Mouse (Mus musculus) hindbrain, embryonic 11.5 days (tissue): ENCODE results near the gene Rsph14. TPM values are rescaled to one million over a fixed set of nuclear protein-coding genes. Genes with fewer than 3 reads are reported as not detected.

Experiments
- ATAC-seq: fragments of 200-750 bp; cut with Nextera tagmentation; 2 replicates; pipeline ENCODE4 v1.8.0; 2017; ENCODE audit warnings: mild to moderate bottlenecking, moderate TSS enrichment, moderate library complexity; ENCODE audit not compliant: low FRiP score
- DNase-seq: peaks from one replicate; pipeline ENCODE4 v3.0.0-alpha.2; 2015; ENCODE audit warnings: low spot score
- H3K27ac ChIP-seq: fragments of 300-500 bp; sonication (generic); 2 replicates; pipeline ENCODE4 v1.5.1; 2014; ENCODE audit warnings: mild to moderate bottlenecking, low read depth, low read length
- H3K27me3 ChIP-seq: fragments of 300-500 bp; sonication (generic); 2 replicates; pipeline ENCODE4 v1.6.1; 2014; ENCODE audit warnings: mild to moderate bottlenecking, low read length, moderate library complexity, mixed read lengths; ENCODE audit not compliant: control insufficient read depth, insufficient read depth
- H3K36me3 ChIP-seq: fragments of 300-500 bp; sonication (generic); 2 replicates; pipeline ENCODE4 v1.6.1; 2014; ENCODE audit warnings: mild to moderate bottlenecking, low read length, moderate library complexity, mixed read lengths; ENCODE audit not compliant: control insufficient read depth, insufficient read depth
- H3K4me1 ChIP-seq: fragments of 300-500 bp; sonication (generic); replicated peaks from 2 replicates; pipeline ENCODE4 v1.6.1; 2014; ENCODE audit warnings: low read length, mixed read lengths; ENCODE audit not compliant: control insufficient read depth, insufficient read depth
- H3K4me2 ChIP-seq: fragments of 300-500 bp; sonication (generic); replicated peaks from 2 replicates; pipeline ENCODE4 v1.6.1; 2014; ENCODE audit warnings: mild to moderate bottlenecking, low read depth, low read length
- H3K4me3 ChIP-seq: fragments of 300-500 bp; sonication (generic); 2 replicates; pipeline ENCODE4 v1.5.1; 2014; ENCODE audit warnings: low read depth, low read length
- H3K9ac ChIP-seq: fragments of 300-500 bp; sonication (generic); 2 replicates; pipeline ENCODE4 v1.6.1; 2014; ENCODE audit warnings: low read depth, low read length
- H3K9me3 ChIP-seq: fragments of 300-500 bp; sonication (generic); 2 replicates; pipeline ENCODE4 v1.6.1; 2016; ENCODE audit warnings: low read length; ENCODE audit not compliant: control insufficient read depth
- WGBS: fragments of 180-500 bp; shearing (Covaris S2); extraction: QIAGEN DNeasy Blood & Tissue Kit; methylation state at CpG from one replicate; pipeline ENCODE4 v1.1.7; 2014; 5-methylcytosine and 5-hydroxymethylcytosine counted together
- polyA plus RNA-seq: library from polyadenylated mRNA; unstranded; fragments of >200 nt; fragmentation: Nextera tagmentation; extraction: Ambion mirVana; gene quantifications from 2 replicates; pipeline ENCODE4 v1.2.1, GENCODE M21; 2014

The Rsph14 gene
- polyA plus RNA-seq, 1 experiment from 2014 or later, result 0.15 TPM

DNA sequence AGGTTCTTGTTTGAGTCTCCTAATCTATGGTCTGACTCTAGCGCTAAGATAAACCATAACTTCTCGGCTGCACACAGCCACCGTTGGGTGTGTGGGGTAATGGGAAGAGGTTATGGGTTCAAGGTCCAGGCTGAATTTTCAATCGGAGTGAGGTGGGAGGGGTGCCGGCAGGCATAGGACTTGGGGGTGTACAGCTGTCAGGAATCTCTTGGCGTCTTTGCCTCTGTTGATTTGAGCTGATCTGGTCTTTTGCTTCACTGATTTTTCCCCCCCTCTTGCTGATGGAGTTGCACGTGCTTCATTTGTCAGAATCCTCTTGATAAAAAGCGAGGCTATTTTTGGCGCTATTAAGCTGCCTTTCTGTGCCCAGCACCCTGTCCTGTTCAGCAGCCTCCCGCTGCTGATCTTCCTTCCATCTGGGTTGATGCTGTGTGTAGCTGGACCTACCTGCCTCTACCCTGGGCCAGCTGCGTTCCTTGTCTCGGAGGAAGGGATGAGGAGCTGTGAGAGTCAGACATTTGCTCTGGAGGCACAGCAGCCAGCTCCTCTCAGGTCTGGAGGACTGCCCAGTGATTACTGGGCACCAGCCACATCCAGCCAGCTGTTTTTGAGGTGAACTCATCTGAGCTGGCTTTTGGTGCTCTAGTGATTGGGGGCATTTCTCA is 31.0 kb upstream of the Rsph14 start:
- DNase-seq, result no peak
- H3K4me3 ChIP-seq, result peak overlapping the region; percentile 16
- H3K9ac ChIP-seq, result no peak overlapping the region
- 74% methylated on average over 12 of the region's 12 CpGs for WGBS
- ATAC-seq, result no peak
- H3K36me3 ChIP-seq, result no peaks in the 10 kb centered on the region
- H3K9me3 ChIP-seq, result no peaks in the 10 kb centered on the region
- peaks cover 9% of the 10 kb centered on the region for H3K4me1 ChIP-seq
- H3K27ac ChIP-seq, result no peak overlapping the region
- H3K4me2 ChIP-seq, result peak overlapping the region; percentile 33
- peaks cover 4% of the 10 kb centered on the region; the same call in 1 of the 2 replicates for H3K27me3 ChIP-seq

DNA sequence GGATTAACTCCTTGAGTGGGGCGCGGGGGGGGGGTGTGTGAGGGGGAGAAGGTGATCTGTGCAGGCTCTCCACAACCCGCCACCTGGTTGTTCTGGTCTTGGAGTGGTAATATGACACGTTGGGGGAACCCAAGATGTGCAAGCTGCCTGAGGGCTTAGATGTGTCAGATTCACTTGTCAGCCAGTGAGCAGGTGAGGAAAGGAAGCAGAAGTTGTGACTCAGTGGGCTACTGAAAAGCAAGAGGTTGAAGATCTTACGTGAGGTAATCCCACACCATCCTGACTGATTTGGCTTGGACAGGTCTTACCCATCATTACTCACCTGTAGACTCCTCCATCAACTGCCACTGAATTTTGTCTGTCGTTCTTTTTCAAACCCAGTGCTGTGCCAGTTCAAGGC is 30.2 kb upstream of the Rsph14 start:
- Histone ChIP-seq H3K9ac (no peak overlapping the region), H3K27ac (no peak overlapping the region), H3K4me1 (peaks cover 9% of the 10 kb centered on the region), H3K4me2 (peak overlapping the region; percentile 86), H3K36me3 (no peaks in the 10 kb centered on the region), H3K9me3 (no peaks in the 10 kb centered on the region), H3K27me3 (peaks cover 4% of the 10 kb centered on the region; the same call in 1 of the 2 replicates), H3K4me3 (peak overlapping the region; percentile 86)
- ATAC-seq (no peak), DNase-seq (no peak)
- WGBS, result 42% methylated on average over 6 of the region's 6 CpGs

DNA sequence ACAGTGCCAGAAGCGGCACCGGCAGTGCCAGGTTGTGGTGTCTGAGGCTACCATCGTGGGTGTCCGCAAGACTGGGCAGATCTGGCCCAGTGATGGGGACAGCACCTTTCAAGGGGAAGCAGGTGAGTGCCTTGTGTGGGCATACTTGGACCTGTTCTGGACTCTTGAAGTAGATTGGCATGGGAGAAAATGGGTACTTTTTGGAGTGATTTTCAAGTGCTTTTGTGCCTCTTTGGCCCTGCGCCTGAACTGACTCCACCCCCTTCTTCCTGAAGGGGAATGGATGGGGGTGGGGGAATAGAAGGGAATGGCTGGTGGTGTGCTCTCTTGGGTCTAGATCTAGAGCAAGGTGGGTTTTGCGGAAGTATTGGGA is 29.8 kb upstream of the Rsph14 start:
- Histone ChIP-seq H3K4me1 (peaks cover 9% of the 10 kb centered on the region), H3K36me3 (no peaks in the 10 kb centered on the region), H3K4me2 (peak overlapping the region; percentile 86), H3K27me3 (peaks cover 4% of the 10 kb centered on the region; the same call in 1 of the 2 replicates), H3K9me3 (no peaks in the 10 kb centered on the region), H3K9ac (peak overlapping the region; percentile 89; the same call in 1 of the 2 replicates), H3K4me3 (peak overlapping the region; percentile 86), H3K27ac (no peak overlapping the region)
- 13% methylated on average over 6 of the region's 6 CpGs for WGBS
- no peak for ATAC-seq
- DNase-seq, result peak; percentile 24

DNA sequence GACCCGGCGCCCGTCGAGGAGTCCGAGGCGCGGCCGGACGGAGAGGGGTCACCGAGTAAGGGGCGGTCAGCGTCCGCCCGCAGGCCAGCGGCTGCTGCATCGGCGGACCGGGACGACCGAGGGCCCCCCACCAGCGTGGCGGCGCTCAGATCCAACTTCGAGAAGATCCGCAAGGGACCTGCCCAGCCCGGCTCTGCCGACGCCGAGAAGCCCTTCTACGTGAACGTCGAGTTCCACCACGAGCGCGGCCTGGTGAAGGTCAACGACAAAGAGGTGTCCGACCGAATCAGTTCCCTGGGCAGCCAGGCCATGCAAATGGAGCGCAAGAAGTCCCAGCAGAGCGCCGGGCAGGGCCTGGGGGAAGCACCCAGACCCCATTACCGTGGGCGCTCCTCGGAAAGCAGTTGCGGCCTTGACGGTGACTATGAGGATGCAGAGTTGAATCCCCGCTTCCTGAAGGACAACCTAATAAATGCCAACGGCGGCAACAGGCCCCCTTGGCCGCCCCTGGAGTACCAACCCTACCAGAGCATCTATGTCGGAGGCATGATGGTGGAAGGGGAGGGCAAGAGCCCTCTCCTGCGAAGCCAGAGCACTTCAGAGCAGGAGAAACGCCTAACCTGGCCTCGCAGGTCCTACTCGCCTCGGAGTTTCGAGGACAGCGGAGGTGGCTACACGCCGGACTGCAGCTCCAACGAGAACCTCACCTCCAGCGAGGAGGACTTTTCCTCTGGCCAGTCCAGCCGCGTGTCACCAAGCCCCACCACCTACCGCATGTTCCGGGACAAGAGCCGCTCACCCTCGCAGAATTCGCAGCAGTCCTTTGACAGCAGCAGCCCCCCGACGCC is 29.2 kb upstream of the Rsph14 start:
- Histone ChIP-seq H3K9ac (peak overlapping the region; percentile 89), H3K27me3 (peaks cover 4% of the 10 kb centered on the region; the same call in 1 of the 2 replicates), H3K4me1 (peaks cover 9% of the 10 kb centered on the region), H3K4me2 (peak overlapping the region; percentile 86), H3K4me3 (peak overlapping the region; percentile 86), H3K27ac (peak overlapping the region; percentile 82), H3K9me3 (no peaks in the 10 kb centered on the region), H3K36me3 (no peaks in the 10 kb centered on the region)
- ATAC-seq (no peak), DNase-seq (peak; percentile 56)
- under 1% methylated on average over 71 of the region's 71 CpGs for WGBS

DNA sequence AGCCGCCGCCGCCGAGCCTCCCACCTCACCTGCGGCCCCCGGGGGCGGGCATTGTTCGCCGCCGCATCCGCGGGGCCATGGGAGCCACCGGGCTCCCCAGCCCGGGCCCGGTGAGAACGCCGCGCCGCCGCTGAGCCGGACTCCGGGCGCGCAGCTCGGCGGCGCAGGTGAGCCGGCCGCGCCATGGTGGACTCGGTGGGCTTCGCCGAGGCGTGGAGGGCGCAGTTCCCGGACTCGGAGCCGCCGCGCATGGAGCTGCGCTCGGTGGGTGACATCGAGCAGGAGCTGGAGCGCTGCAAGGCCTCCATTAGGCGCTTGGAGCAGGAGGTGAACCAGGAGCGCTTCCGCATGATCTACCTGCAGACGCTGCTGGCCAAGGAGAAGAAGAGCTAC is 28.5 kb upstream of the Rsph14 start:
- H3K27ac ChIP-seq, result peak overlapping the region; percentile 82
- peaks cover 11% of the 10 kb centered on the region for H3K4me1 ChIP-seq
- no peaks in the 10 kb centered on the region for H3K9me3 ChIP-seq
- H3K4me2 ChIP-seq, result peak overlapping the region; percentile 86
- WGBS, result 0% methylated on average over 35 of the region's 48 CpGs
- H3K36me3 ChIP-seq, result no peaks in the 10 kb centered on the region
- H3K27me3 ChIP-seq, result peaks cover 4% of the 10 kb centered on the region; the same call in 1 of the 2 replicates
- DNase-seq (peak; percentile 63), ATAC-seq (peak; percentile 43)
- H3K9ac ChIP-seq, result peak overlapping the region; percentile 89
- peak overlapping the region; percentile 86 for H3K4me3 ChIP-seq

DNA sequence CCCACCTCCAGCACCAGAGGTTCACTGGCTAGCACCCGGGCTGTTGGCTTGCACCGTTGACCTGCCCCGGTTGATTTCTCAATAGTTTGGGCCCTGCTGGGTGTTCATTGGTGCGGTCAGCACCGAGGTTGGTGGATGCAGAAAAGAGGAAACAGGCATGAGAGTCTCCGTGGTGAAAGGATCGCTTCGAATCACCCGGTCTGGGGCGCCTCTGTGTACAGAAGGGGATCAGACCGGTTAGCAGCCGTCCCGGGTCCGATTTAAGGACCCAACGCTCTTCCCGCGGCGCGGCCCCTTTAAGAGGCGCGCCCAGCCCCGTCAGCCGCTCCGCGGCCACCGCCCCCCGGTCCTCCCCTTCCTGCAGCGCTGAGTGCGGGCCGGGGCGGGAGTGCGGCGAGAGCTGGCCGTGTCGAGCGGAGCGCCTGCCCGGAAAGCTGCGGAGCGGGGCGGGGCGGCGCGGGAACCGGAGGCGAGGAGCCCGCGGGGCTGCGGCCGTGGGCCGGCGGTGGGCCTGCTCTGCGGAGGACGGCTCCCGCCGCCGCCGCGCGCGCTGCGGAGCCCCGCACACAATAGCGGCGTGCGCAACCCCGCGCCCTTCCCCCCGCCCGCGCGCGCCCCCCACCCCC is 27.9 kb upstream of the Rsph14 start, which contains the start of gene Bcr:
TSS of gene Bcr (plus strand) at position 376 of the 626 bp plus-strand sequence.
- Histone ChIP-seq H3K9ac (peak within 1 kb of the TSS; percentile 89), H3K4me2 (peak within 1 kb of the TSS; percentile 86), H3K4me1 (peaks cover 12% of the 10 kb centered on the region), H3K9me3 (no peaks in the 10 kb centered on the region), H3K27me3 (peaks cover 4% of the 10 kb centered on the region; the same call in 1 of the 2 replicates), H3K4me3 (peak within 1 kb of the TSS; percentile 86), H3K36me3 (no peaks in the 10 kb centered on the region), H3K27ac (peak within 1 kb of the TSS; percentile 82)
- DNase-seq, result peak; percentile 88
- peak; percentile 88 for ATAC-seq
- under 1% methylated on average over 31 of the region's 73 CpGs for WGBS

DNA sequence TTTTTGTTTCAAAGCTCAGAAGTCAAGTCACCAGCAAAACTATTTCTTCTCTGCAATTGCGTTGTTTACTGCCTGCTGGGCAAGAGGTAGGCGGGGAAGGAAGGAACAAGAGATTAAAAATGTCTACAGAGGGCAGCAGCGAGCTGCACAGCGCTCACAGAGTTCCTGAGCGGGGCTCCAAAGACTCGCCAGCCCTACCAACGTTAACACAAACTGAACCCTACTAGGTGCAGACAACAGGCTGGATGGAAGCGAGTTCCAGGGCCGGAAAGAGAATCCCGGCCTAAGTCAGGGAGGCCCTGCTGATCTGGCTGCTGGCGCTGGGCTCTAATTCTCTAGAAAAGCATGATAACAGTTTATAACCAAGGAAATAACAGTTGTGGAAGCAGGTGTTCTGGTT is 27.0 kb upstream of the Rsph14 start:
- no peak overlapping the region for H3K4me3 ChIP-seq
- 1% methylated on average over 11 of the region's 11 CpGs for WGBS
- peaks cover 4% of the 10 kb centered on the region; the same call in 1 of the 2 replicates for H3K27me3 ChIP-seq
- H3K4me1 ChIP-seq, result peaks cover 12% of the 10 kb centered on the region
- no peak overlapping the region for H3K27ac ChIP-seq
- no peak overlapping the region for H3K9ac ChIP-seq
- DNase-seq (peak; percentile 81), ATAC-seq (no peak)
- peak overlapping the region; percentile 3; the same call in 1 of the 2 replicates for H3K4me2 ChIP-seq
- no peaks in the 10 kb centered on the region for H3K36me3 ChIP-seq
- H3K9me3 ChIP-seq, result no peaks in the 10 kb centered on the region

DNA sequence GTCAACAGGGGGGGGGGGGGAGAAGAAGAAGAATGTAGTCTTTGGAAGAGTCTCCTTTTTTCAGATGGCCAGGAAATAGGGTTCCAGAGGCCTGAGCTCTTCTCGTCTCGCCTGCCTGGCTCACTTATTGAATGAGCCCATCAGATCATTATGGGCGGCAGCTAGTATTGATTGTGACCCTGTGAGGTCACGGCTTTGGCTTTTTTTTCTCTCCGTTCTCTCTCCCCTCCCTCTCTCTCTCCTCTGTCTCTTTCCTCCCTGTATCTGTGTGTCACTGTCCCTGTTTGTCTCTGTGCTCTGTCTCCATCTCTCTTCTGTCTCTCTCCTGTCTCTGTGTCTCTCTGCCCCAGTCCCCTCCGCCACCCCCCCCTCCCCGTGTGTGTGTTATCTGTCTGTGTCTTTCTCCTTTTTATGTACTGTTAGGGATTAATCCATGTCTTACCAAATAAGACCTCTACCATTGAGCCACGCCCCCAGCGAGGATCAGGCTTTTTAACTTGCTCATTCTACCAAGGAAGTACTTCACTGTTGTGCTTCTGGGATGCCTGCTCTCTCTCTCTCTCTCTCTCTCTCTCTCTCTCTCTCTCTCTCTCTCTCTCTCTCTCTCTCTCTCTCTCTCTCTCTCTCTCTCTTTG is 26.5 kb upstream of the Rsph14 start:
- peak; percentile 48 for DNase-seq

More for the DNA sequence above, 26.5 kb upstream of the Rsph14 start:
- H3K4me3 ChIP-seq, result no peak overlapping the region
- peaks cover 12% of the 10 kb centered on the region for H3K4me1 ChIP-seq
- no peak overlapping the region for H3K9ac ChIP-seq
- H3K4me2 ChIP-seq, result no peak overlapping the region; the same call in 1 of the 2 replicates
- no peak overlapping the region for H3K27ac ChIP-seq
- H3K27me3 ChIP-seq, result peaks cover 4% of the 10 kb centered on the region; the same call in 1 of the 2 replicates
- WGBS, result 19% methylated on average over 9 of the region's 9 CpGs
- H3K9me3 ChIP-seq, result no peaks in the 10 kb centered on the region
- H3K36me3 ChIP-seq, result no peaks in the 10 kb centered on the region
- peak; percentile 9; the same call in 1 of the 2 replicates for ATAC-seq
